Mouse (Mus musculus) bone marrow macrophage, adult 2 months (primary cell): ENCODE measurements around the gene Sox15.
"Not testable (repeated sequence)": the region's sequence is repeated elsewhere in the genome, so short reads cannot be mapped to it uniquely, and the experiment has no call there.

Source experiments
- CTCF ChIP-seq: IDR thresholded peaks from 2 replicates; pipeline ENCODE4 v1.5.1; 2012; ENCODE audit warnings: low read depth, mild to moderate bottlenecking, low read length, moderate library complexity
- POLR2A ChIP-seq: IDR thresholded peaks from 2 replicates; pipeline ENCODE4 v1.6.1; 2012; ENCODE audit warnings: mild to moderate bottlenecking, low read depth, low read length, borderline replicate concordance

DNA sequence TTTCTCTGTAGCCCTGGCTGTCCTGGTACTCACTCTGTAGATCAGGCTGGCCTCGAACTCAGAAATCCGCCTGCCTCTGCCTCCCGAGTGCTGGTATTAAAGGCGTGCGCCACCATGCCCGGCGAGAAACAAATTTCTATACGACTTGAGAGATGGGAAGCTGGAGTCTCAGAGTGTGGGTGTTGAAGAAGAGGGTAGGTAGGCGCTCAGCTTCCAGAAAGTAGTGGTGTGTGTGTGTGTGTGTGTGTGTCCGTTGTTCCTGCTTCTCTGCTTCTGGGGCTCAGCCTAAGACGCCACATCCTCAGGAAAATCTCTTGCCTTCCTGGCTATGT, 40.9 kb upstream of the Sox15 start:
- TF ChIP-seq POLR2A, CTCF: not testable (repeated sequence)
